Mouse (Mus musculus): ENCODE data around the gene Lrrc3c.
A peak's percentile ranks its signal among the peaks of the same experiment; 100 is the strongest.

Lrrc3c gene

DNA sequence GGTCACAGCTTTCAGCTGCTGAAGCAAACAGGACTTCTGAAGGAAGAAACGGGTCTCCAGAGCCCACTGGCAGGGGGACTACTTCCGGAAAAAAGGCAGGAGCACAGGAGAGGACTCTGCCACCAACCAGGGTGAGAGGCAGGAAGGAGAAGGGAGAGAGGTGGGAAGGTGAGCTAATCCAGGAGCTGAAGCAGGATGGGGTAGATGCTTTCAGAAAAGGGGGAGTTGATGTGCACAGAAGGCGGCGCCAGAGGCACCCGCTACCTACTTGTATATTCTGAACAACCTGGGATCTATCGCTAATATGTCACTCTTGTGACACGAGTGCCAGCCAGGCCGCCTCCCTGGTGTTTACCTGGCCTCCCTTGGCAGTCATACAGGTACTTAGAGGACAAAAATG lies at the start of gene Lrrc3c:
Gene Lrrc3c (plus strand): TSS at position 301 of the 400 bp plus-strand sequence.
- DNase-seq = peak; percentile 25

DNA sequence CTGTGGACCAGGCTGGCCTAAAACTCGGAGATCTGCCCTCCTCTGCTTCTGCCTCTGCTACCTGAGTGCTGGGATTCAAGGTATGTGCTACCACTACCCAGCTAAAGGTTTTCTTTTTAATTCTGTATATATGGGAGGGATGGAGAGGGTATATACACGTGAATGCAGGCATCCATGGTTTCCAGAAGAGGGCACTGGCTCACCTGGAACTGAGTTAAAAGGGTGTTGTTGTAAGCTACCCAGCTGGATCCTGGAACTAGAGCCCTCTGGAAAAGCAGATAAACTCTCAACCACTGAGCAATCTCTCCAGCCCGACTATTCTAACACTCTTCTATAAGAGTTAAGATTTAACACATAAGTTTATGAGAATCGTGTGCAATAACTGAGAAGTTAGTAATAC lies 48.7 kb upstream of the Lrrc3c start:
- no peak for DNase-seq

DNA sequence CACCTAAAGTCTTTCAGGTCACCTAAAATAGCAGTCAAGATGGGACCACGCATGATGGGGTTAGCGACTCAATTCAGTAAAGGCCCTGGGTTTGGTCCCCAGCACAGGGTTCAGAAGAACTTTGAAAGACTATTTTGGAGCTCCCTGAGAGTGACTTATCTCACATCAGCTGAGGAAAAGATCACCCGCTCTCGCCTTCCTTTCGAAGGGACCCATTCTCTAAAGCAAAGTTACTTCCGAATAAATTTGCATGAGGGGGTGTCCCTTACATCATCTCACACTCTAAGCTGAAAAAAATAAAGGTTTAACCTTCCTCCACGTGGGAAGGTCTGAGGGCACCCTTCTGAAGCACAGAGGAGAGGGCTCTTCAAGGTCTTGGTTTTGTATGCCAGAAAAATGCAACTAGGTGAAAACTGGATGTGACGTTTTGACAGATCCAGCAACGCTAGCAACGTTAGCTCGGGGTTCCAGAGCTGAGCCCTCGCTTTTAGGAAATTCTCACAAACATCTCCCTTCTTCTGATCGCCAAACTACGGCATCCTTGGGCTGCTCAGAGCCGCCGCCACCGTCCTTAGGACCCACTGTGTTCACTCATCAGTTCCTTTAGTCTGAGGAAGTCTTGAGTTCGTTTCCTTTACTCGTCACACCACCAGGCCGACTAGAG lies 47.6 kb upstream of the Lrrc3c start:
- peak; percentile 19 for DNase-seq

GRCm38 (mm10) chr11:98550975-98551828 lies 46.9 kb upstream of the Lrrc3c start, which contains the start of gene Zpbp2:
Gene Zpbp2 (plus strand): TSS chr11:98551097.
- peak; percentile 90 for DNase-seq

DNA sequence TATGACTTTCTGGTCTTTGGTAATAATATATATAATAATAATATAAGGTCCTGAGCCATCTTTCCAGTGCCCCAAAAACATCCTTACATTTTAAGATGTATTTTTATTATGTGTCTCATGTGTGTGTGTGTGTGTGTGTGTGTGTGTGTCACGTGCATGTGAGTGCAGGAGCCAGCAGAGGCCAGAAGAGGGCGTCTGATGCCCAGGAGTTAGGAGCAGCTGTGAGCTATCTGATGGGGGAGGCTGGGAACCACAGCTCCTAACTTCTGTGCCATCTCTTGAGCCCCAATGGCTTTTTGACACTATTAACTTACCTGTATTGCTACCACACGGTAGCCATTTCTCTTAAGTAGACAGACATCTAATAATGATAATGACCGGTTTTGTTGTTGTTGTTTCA lies 44.1 kb upstream of the Lrrc3c start:
- no peak for DNase-seq

DNA sequence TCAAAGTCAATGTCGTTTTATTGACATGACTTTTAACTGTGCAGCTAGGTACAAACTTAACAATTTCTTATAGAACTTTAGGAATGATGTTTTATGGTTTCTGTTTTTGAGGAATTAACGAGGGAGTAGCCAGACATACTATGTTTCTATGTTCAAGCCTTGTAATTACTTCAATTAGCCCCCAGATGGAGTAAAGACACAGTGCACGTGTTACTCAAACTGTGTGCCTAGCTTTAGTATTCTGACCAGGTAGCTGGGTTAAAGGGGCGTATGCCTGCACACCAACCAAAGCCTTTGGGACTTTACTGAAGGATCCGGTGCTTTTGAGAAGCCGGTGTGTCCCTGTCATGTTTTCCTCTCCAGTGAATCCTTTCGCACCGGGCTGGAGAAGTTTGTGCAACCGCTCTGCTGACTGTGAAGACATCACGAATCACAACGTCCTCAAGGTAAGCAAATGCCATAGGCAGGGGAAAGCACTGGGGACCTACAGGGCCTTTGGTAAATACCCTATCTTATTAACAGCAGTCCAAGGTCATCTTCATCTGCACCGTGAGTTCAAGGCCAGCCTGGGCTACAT lies 42.9 kb upstream of the Lrrc3c start:
- no peak for DNase-seq

GRCm38 (mm10) chr11:98560942-98561341 lies 37.1 kb upstream of the Lrrc3c start:
- DNase-seq = no peak

GRCm38 (mm10) chr11:98563025-98563424 lies 35.1 kb upstream of the Lrrc3c start:
- no peak for DNase-seq

DNA sequence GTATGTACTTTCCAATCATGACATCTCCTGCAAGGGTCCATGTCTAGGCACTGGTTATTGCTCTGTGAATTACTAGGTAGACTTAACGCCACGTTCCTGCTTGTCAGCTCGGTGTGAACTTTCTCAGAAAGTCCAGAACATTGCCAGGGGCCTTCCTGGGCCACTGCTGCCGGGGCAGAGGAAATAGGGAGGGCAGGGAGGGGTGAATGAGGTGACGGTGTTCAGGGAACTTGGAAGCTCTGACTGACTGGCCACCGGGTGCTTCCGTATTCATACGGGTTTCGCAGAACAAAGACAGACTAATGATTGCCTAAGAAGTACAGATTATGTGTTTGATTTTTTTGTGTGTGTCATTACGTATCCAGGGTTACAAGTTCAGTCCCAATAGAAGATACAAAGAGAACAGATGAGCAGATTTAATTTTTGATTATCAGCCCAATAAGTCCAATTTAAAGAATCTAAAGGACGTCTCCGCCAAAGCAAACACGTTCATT lies 34.1 kb upstream of the Lrrc3c start:
- no peak for DNase-seq

- DNase-seq = no peak
These were observed 29.8 kb upstream of the Lrrc3c start for GRCm38 (mm10) chr11:98568326-98568725.

- no peak for DNase-seq
These were observed 28.6 kb upstream of the Lrrc3c start for GRCm38 (mm10) chr11:98569461-98569860.

- DNase-seq = no peak
These were observed 20.3 kb upstream of the Lrrc3c start for GRCm38 (mm10) chr11:98577776-98578175.

DNA sequence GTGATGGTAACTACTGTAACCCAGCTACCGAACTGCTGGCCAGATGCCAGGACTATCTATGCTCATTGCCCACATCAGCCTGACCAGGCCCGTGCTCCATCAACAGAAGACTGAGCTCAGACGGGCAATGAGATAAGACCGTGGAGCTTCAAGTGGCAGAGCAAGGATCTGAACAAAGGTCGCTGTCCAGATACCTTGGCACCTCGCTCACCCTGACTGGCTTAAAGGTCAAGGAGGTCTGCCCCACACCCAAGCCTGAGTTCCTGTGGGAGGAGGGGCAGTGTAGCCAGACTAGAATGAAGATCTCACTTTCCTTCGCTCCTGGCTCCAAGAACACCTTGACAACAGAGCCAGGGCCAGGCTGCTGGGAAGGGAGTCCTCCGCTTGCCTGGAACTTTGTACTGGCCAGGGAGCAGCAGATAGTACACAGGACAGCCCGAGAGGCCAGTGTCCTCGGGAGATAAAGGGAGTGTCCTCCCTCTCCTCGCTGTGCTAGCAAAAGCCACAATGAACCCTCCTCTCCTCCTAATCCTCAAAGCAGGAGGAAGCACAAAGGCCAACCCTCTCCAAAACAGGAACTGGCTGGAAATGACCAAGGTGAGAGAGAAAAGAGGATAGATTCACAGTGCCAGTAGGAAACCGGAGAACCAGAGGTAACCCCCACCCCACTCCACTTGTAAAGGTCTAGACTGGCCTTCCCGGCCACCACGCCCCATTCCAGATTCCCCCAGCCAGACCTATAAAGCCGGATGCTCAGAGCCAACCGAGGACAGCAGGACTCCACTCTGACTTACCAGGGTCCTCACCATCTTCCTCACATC lies 17.6 kb upstream of the Lrrc3c start:
- no peak for DNase-seq

DNA sequence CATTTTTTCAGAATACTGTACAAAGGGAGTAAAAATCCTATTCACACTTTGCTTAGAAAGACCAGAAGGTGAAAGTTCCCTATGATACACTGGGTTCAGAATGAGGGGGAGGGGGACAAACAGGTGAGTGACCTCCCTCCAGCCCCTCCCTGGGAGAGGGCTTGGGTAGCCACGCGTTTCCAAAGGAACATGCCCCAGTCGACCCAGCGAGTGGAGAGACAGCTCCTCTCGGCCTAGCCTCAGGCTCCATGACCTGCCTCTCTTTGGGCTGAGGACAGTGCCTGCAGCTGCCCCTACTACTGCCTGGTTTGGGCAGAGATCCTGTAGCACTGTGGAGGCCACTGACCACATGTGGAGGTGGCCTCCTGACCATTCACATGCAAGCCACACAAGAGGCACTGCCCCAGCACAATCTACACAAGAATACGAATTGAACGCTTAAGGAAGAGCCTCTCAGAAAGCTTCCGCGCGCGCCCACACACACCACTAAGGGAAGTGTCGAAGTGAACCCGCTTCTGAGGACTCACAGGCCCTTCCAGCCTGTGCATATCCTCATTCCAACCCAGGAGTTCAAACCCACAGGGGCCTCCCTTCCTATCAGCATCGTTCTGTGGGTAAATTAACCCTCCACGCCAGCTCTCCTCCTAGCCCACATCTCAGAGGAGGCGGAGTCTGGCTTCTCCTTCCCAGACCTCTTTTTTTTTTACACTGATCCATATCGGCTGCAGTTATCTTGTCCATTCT lies 16.6 kb upstream of the Lrrc3c start:
- DNase-seq = no peak

- no peak for DNase-seq
These were observed 16.1 kb upstream of the Lrrc3c start for GRCm38 (mm10) chr11:98582030-98582388.

GRCm38 (mm10) chr11:98582551-98583264 lies 15.4 kb upstream of the Lrrc3c start:
- DNase-seq = no peak

DNA sequence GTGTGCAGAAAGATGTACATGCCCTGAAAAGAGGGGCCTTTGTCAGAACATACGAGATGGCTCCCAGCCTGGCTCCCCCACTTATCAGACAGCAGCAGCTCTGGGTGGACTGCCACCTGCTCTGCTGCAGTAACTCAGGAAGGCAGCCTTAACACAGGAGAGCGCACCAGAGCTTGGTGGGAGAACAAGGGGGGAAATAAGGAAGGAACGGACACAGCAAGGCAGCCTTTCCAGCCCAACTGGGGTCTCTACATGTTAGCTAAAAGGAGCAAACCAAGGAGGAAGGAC lies 14.9 kb upstream of the Lrrc3c start:
- no peak for DNase-seq

DNA sequence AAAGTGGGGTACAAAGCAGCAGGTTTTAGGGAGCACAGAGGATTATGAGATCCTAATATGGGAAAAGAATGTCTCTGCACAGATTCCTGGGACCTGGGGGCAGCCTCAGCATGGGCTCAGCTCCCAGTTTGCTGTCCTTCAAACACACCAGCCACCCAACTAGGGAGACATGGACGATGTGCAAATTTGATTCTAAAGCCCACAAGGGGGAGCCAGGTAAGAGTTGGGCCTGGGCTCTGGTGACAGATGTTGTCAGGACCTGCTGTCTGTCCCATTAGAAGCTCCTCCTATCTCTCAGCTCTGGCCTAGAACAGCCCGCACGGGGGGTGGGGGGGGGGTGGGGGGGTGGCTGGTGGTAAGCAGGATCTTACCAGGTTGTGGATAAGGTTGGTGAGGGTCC lies 14.5 kb upstream of the Lrrc3c start:
- DNase-seq = no peak

DNA sequence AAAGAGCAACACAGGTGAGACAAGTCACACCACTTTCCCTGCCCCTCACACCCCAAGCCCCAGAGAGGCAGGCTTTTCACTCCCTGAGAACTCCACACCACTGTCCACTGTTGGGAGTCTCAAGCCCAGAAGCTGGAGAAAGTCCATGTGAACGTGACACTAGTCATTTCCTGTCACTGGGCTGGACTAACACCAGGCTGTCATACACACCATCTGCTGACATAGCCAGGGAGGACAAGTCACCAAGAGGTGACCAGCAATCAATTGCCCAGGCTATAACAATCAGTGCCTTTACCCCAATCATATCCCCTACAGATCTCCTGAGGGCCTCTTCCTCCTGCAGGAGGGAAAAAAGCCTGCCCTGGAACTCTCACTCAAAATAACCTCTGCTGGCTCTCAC lies 13.9 kb upstream of the Lrrc3c start:
- no peak for DNase-seq

DNA sequence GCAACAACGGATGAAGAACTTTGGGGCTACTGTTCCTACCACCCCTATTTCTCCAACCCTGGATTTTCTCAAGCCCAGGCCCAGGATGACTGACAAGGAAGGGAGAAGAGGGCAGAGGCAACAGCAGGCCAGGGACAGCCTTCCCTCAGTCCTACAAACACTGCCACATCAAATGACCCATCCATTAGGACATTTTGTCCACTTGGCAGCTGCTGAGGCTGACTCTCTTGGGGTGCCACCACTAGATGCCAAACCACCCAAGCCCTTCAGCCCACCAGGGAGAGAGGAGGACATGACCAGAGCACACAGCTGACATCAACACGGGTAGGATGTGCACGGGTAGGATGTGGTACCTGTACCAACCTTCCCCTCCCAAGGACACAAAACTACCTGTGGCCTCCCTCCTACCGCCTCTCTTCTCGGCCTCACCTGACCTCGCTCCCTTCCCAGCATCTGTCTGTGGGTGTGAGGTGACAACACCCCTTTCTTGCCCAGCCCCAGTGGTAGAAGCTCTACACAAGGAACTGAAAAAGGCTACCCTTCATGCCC lies 13.4 kb upstream of the Lrrc3c start:
- DNase-seq = no peak

Measured in lung, postnatal 36 days (tissue).